Mouse (Mus musculus) inflammation-experienced regulatory T-cells, adult 6 months (primary cell): ENCODE measurements around the gene Fcer1g. TPM values are rescaled to one million over a fixed set of nuclear protein-coding genes. Genes with fewer than 3 reads are reported as not detected.

Experiments
- ATAC-seq: one replicate; pipeline ENCODE4 v1.8.0; 2017
- polyA plus RNA-seq, 3 experiments: library from polyadenylated mRNA; unstranded; fragments of 100-300 nt; shearing (Covaris generic); gene quantifications; one replicate each; pipeline ENCODE4 v1.2.1; 2017

Fcer1g gene
- polyA plus RNA-seq, 3 experiments from 2014 or later = 10.7 TPM; not detected in 2

DNA sequence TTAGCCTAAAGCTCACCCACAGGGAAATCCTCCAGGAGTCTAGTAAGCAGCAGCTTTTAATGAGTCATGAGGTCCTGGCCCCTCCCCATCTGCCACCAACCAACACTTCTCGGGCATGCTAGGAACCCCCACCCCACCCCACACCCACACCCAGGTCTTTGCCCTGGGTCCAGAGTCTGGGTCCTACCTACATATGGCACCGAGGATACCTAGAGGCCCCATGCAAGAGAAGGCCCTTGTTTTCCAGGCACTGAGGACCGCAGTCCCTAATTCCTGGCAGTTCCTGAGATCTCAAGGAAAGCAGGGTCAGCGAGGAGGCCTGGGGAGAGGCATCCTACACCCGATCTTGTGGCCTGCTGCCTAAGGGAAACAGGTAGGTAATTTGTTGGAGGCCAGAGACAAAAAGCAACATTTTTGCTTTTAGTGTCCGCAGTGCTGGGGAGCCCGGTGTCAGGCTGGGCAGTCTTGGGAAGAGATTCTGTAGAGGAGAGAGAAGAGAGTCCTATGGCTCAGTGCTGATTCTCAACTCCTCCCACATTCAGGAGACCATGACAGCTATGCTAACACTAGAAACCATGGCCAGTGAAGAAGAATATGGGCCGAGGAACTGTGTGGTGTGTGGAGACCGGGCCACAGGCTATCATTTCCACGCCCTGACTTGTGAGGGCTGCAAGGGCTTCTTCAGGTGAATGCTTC is 20.2 kb downstream of the Fcer1g start, which contains the start of gene Nr1i3:
Gene Nr1i3, plus strand, starts transcription at position 170 of the 696 bp plus-strand sequence.
- no peak for ATAC-seq

- ATAC-seq = no peak
Measured at GRCm38 (mm10) chr1:171212854-171213253, 21.3 kb downstream of the Fcer1g start.

DNA sequence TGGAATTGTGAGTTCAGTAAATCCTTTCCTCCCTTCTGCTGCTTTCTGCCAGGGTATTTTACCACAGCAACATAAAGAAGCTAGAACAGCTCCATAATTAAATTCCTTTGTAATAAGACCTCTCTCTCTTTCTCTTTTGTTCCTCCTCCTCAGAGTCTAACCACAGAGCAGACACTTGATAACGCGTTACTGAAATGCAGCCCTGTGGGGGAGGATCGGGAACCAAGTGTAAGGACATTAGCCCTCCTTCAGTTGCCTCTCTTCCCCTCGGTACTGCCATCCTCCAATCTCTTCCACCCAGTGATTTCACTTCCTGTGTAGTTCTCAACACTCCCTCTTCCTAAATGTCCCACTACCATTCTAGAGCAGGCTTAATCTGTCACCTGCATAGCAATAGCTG is 24.8 kb downstream of the Fcer1g start:
- ATAC-seq = no peak

GRCm38 (mm10) chr1:171205704-171206493 is 28.3 kb downstream of the Fcer1g start:
- ATAC-seq = no peak

- no peak for ATAC-seq
Measured at GRCm38 (mm10) chr1:171204249-171204644, 29.9 kb downstream of the Fcer1g start.

DNA sequence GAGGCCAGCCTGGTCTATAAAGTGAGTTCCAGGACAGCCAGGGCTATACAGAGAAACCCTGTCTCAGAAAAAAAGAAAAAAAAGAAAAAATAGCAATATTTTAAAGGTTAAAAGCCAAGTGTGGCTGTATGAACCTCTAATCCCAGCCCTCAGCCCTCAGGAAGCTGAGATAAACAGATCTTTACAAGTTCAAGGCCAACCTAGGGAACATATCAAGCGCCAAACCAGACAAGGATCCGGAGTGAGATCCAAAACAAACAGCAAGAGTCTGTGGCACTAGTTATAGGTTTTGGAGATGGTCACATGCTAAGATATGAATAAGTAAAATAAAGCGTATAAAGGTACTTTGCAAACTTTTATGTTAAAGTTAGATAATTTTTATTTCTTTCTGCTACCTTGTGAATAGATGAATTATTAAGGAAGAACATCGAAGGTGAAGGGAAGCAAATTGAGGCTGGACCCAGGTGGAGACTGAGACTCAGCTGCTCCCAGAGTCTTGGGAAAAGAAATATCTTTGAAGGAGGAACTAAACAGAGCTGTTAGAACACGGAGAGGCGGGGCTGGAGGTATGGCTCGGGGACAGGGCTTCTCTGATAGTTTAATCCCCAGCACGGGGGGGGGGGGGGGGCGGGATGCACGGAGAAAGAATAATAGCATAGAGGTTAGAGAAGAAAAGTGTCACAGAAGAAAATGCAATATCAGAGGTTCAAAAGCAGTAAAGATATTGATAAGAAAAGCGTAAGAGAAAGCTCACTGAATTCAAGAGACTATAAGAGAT is 30.5 kb downstream of the Fcer1g start:
- ATAC-seq = no peak

- ATAC-seq = no peak
Measured at GRCm38 (mm10) chr1:171200769-171201168, 33.4 kb downstream of the Fcer1g start.

- ATAC-seq = no peak
Measured at GRCm38 (mm10) chr1:171199532-171199931, 34.6 kb downstream of the Fcer1g start.

- ATAC-seq = no peak
Measured at GRCm38 (mm10) chr1:171195887-171196397, 38.2 kb downstream of the Fcer1g start, which contains the start of gene Pcp4l1. TSS of gene Pcp4l1 (minus strand) at chr1:171196268.

DNA sequence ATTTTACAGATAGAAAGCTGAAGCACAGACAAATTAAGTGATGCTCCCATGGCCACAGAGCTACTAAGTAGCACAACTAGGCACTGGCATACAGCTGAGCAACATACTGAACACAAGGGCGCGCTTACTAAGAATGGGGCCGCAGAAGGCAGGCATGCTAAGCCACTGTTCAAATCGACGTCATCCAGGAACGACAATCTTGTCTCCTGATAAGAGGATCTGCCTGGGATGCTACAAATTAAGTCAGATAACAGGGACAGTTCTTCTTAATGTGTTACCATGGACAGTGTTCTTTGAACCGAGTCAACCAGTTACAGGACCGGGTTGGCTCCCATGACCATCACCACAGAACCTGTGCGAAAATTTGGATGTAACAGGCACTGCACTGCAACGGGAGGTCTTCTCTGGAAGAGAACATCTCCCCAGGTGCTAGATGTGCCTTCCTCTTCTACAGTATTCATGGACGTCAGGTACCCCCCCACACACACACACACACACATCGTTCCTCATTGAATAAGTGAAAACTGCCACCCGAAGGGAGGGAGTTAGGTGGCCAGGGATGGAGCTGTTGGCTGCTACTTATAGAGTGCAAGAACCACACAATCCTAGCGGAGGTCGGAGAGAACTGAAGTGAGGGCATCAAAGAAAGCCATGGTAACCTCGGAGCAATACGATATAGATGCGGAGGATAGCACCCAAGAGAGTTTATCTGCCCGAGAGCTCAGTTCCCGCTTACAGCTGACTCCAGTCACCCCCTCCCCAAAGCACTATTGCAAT is 38.9 kb downstream of the Fcer1g start:
- ATAC-seq = no peak

GRCm38 (mm10) chr1:171193911-171194830 is 40.0 kb downstream of the Fcer1g start:
- ATAC-seq = no peak

GRCm38 (mm10) chr1:171193093-171193840 is 40.9 kb downstream of the Fcer1g start:
- ATAC-seq = no peak

DNA sequence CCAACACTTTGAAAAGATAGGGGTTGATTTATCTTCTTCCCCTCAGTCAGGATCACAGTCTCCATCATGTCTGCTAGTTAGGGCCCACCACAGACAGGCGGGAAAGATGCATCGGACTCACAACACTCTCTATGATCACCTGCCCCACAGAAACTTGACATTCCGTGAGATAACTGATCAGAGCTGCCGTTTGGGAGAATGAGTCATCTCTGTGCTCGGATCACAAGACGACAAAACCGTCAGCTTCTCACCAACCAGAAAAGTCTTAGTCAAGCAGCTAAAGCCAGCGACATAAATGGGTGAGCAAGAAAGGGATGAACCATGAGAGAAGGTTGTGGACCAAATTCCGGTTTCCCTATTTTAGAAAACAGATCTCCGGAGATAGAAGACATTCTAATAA is 41.9 kb downstream of the Fcer1g start:
- no peak for ATAC-seq

DNA sequence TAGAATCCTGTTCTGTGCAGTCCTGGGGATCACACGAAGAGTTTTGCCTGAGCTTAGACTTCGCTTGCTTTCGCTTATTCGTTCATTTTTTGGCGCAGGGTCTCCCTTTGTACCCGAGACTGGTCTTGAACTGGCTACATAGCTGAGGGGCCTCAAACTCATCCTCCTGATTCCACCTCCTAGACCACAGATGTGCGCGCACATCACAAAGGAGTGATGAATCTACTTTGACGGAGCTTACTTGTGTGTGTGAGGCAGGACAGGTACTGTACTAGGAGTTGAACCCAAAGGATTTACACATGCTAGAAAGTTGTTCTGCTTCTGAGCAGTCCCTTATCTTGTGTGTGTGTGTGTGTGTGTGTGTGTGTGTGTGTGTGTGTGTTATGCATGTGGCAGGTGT is 43.3 kb downstream of the Fcer1g start:
- ATAC-seq = no peak

DNA sequence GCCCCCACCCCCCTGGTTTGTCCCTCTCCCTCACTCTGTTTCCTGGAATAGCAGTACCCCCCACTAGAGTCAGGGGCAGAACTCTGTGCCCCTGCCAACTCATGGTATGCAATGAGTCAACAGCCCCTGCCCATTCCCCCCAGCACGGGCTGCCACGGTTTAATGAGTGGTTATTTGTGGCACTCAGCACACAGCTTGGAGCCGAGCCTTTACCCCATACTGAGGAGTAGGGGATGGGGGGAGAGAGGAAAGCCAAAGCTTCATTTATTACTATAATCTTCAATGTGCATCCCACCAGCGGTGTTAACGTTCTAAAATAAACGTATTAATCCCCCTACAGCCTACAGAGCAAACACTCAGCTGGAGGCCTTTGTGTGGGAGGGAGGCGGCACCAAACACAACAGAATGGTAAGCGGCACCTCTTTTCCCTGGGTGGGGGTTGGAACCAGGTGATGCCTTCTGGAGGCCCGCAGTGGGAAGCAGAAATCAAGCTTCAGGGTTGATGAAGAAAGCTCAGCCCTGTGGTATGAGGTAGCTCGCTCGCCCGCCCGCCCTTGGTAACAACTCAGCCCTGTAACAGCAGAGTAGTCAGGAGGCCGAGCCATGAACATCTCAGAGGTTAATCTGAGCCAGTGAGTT is 44.6 kb downstream of the Fcer1g start:
- no peak for ATAC-seq

DNA sequence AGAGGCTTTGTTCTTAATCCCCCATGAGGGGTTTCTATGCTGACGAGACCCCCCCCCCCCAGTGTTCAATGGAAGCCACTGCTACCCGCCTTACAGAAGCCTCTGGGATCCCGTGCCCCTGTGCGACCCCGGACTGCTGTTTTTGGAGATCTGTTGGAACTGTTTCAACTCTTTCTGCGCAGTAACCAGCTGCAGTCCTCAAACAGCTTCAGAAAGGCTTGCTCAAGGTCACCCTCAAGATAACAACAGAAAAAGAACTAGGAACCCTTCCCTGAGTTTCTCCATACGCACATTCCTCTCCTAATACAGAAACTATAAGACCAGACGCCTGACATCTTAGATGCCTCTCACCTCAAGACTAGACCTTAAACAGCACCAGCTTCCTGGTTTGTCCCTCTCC is 45.1 kb downstream of the Fcer1g start:
- ATAC-seq = no peak

DNA sequence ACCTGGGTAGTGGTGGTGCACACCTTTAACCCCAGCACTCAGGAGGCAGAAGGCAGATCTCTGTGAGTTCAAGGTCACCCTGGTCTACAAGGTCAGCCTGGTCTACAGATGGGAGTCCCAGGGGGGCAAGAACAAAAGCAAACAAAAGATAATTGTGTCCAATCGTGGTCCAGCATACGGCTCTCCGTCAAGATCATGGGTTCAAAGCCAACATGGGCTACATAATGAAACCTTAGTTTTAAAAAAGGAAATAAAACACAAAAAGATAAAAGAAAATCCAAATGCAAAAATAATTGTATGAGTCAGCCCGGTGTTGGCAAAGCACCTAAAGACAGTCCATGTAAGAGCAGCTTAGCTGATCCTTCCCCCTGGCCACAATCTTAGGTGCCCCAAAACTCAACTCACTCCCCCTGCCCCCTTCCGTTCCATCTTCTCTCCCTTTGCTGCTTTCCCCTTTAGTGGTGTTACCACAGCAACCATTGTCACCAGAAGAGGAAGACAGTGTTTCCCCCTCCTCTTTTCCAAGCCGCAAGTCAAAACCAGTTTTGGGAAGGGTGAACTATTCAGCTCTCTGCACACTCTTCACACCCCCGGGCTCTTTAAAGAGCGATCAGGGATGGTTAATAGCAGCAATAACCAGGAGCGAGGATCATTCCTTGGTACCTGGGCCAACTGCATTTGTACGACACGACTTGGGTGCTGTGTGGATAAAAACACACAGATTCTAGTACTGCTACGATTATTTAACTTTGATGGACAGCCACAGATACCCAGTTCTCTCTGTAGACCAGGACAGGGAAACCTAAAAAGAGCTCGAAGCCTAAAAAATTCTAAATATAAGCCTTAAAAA is 46.1 kb downstream of the Fcer1g start:
- no peak for ATAC-seq

- no peak for ATAC-seq
Measured at GRCm38 (mm10) chr1:171185655-171186054, 48.5 kb downstream of the Fcer1g start.

DNA sequence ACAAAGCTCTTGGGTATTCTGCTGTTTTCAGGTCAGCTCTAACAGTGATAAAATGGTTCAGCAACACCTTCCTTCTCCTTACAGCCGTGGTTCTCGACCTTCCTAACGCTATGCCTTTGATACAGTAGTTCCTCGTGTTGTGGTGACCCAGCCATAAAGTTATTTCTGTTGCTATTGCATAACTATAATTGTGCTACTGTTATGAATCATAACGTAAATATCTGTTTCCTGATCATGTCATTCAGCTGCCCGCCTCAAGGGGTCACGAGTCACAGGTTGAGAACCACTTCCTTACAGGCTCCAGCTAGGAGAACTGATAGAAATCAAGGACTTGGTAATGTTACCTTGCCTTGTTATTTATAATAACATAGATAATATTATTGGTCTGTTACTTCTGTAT is 49.9 kb downstream of the Fcer1g start:
- ATAC-seq = peak; percentile 89
